Mouse (Mus musculus): ENCODE measurements around the gene Wbp11. TPM values are rescaled to one million over a fixed set of nuclear protein-coding genes. Genes with fewer than 3 reads are reported as not detected.

Gene Wbp11
- polyA plus RNA-seq, 1 experiment = 28.3 TPM

GRCm38 (mm10) chr6:136852348-136852747, 24.3 kb upstream of the Wbp11 start:
- no peaks in the 10 kb centered on the region for H3K27me3 ChIP-seq (replicated peaks; ENCODE audit: control insufficient read depth, insufficient read depth, low read length)
- no peak for TF ChIP-seq POLR2A (IDR thresholded peaks at IDR 0.05; ENCODE audit: low read depth, low read length)
- no peak for TF ChIP-seq CTCF (conservative IDR thresholded peaks at IDR 0.05; ENCODE audit: insufficient read depth, insufficient read length, low read depth, low read length)
- DNase-seq = peak; percentile 61
- H3K36me3 ChIP-seq (ENCODE audit: control insufficient read depth, insufficient read depth, low read length) = no peaks in the 10 kb centered on the region
- H3K4me1 ChIP-seq (ENCODE audit: control insufficient read depth, insufficient read depth, low read length) = peaks cover 6% of the 10 kb centered on the region
- WGBS = 31% methylated on average over 4 of the region's 4 CpGs
- no peak overlapping the region for H3K4me3 ChIP-seq (ENCODE audit: insufficient read depth, low read depth, low read length)
- H3K27ac ChIP-seq (ENCODE audit: insufficient read depth, low read depth, low read length) = peak overlapping the region; percentile 86

GRCm38 (mm10) chr6:136850267-136850666, 22.2 kb upstream of the Wbp11 start:
- Histone ChIP-seq H3K27ac (ENCODE audit: insufficient read depth, low read depth, low read length) (no peak overlapping the region), H3K36me3 (ENCODE audit: control insufficient read depth, insufficient read depth, low read length) (no peaks in the 10 kb centered on the region), H3K4me3 (ENCODE audit: insufficient read depth, low read depth, low read length) (no peak overlapping the region), H3K4me1 (ENCODE audit: control insufficient read depth, insufficient read depth, low read length) (peaks cover 6% of the 10 kb centered on the region), H3K27me3 (replicated peaks; ENCODE audit: control insufficient read depth, insufficient read depth, low read length) (no peaks in the 10 kb centered on the region)
- no peak for DNase-seq
- TF ChIP-seq CTCF (conservative IDR thresholded peaks at IDR 0.05; ENCODE audit: insufficient read depth, insufficient read length, low read depth, low read length) = no peak
- TF ChIP-seq POLR2A (IDR thresholded peaks at IDR 0.05; ENCODE audit: low read depth, low read length) = no peak
- 73% methylated on average over 6 of the region's 6 CpGs for WGBS

- no peak for DNase-seq
- Histone ChIP-seq H3K4me1 (ENCODE audit: control insufficient read depth, insufficient read depth, low read length) (peaks cover 6% of the 10 kb centered on the region), H3K27ac (ENCODE audit: insufficient read depth, low read depth, low read length) (no peak overlapping the region), H3K36me3 (ENCODE audit: control insufficient read depth, insufficient read depth, low read length) (no peaks in the 10 kb centered on the region), H3K27me3 (replicated peaks; ENCODE audit: control insufficient read depth, insufficient read depth, low read length) (no peaks in the 10 kb centered on the region), H3K4me3 (ENCODE audit: insufficient read depth, low read depth, low read length) (no peak overlapping the region)
- WGBS = 94% methylated on average over 5 of the region's 5 CpGs
- TF ChIP-seq POLR2A (IDR thresholded peaks at IDR 0.05; ENCODE audit: low read depth, low read length) = no peak
- no peak for TF ChIP-seq CTCF (conservative IDR thresholded peaks at IDR 0.05; ENCODE audit: insufficient read depth, insufficient read length, low read depth, low read length)
These were observed 20.9 kb upstream of the Wbp11 start for GRCm38 (mm10) chr6:136848971-136849370.

- Histone ChIP-seq H3K27me3 (replicated peaks; ENCODE audit: control insufficient read depth, insufficient read depth, low read length) (no peaks in the 10 kb centered on the region), H3K4me3 (ENCODE audit: insufficient read depth, low read depth, low read length) (no peak overlapping the region), H3K27ac (ENCODE audit: insufficient read depth, low read depth, low read length) (no peak overlapping the region), H3K4me1 (ENCODE audit: control insufficient read depth, insufficient read depth, low read length) (peaks cover 6% of the 10 kb centered on the region), H3K36me3 (ENCODE audit: control insufficient read depth, insufficient read depth, low read length) (no peaks in the 10 kb centered on the region)
- 99% methylated on average over 8 of the region's 8 CpGs for WGBS
- no peak for TF ChIP-seq POLR2A (IDR thresholded peaks at IDR 0.05; ENCODE audit: low read depth, low read length)
- TF ChIP-seq CTCF (conservative IDR thresholded peaks at IDR 0.05; ENCODE audit: insufficient read depth, insufficient read length, low read depth, low read length) = no peak
- DNase-seq = no peak
These were observed 20.4 kb upstream of the Wbp11 start for GRCm38 (mm10) chr6:136848399-136848798.

- no peak overlapping the region for H3K4me3 ChIP-seq (ENCODE audit: insufficient read depth, low read depth, low read length)
- peaks cover 4% of the 10 kb centered on the region for H3K4me1 ChIP-seq (ENCODE audit: control insufficient read depth, insufficient read depth, low read length)
- TF ChIP-seq POLR2A (IDR thresholded peaks at IDR 0.05; ENCODE audit: low read depth, low read length) (no peak), CTCF (conservative IDR thresholded peaks at IDR 0.05; ENCODE audit: insufficient read depth, insufficient read length, low read depth, low read length) (peak; percentile 68)
- H3K36me3 ChIP-seq (ENCODE audit: control insufficient read depth, insufficient read depth, low read length) = no peaks in the 10 kb centered on the region
- peak; percentile 63 for DNase-seq
- H3K27me3 ChIP-seq (replicated peaks; ENCODE audit: control insufficient read depth, insufficient read depth, low read length) = no peaks in the 10 kb centered on the region
- 23% methylated on average over 2 of the region's 2 CpGs for WGBS
- no peak overlapping the region for H3K27ac ChIP-seq (ENCODE audit: insufficient read depth, low read depth, low read length)
These were observed 19.8 kb upstream of the Wbp11 start for GRCm38 (mm10) chr6:136847790-136848189.

GRCm38 (mm10) chr6:136847267-136847666, 19.2 kb upstream of the Wbp11 start:
- no peak for DNase-seq
- Histone ChIP-seq H3K36me3 (ENCODE audit: control insufficient read depth, insufficient read depth, low read length) (no peaks in the 10 kb centered on the region), H3K4me3 (ENCODE audit: insufficient read depth, low read depth, low read length) (no peak overlapping the region), H3K4me1 (ENCODE audit: control insufficient read depth, insufficient read depth, low read length) (no peaks in the 10 kb centered on the region; the same call in 1 of the 2 replicates), H3K27me3 (replicated peaks; ENCODE audit: control insufficient read depth, insufficient read depth, low read length) (no peaks in the 10 kb centered on the region), H3K27ac (ENCODE audit: insufficient read depth, low read depth, low read length) (no peak overlapping the region)
- WGBS = 96% methylated on average over 3 of the region's 3 CpGs
- no peak for TF ChIP-seq POLR2A (IDR thresholded peaks at IDR 0.05; ENCODE audit: low read depth, low read length)
- TF ChIP-seq CTCF (conservative IDR thresholded peaks at IDR 0.05; ENCODE audit: insufficient read depth, insufficient read length, low read depth, low read length) = no peak

GRCm38 (mm10) chr6:136845706-136846480, 17.9 kb upstream of the Wbp11 start:
- no peak overlapping the region for H3K4me3 ChIP-seq (ENCODE audit: insufficient read depth, low read depth, low read length)
- DNase-seq = no peak
- TF ChIP-seq CTCF (conservative IDR thresholded peaks at IDR 0.05; ENCODE audit: insufficient read depth, insufficient read length, low read depth, low read length) = no peak
- no peak for TF ChIP-seq POLR2A (IDR thresholded peaks at IDR 0.05; ENCODE audit: low read depth, low read length)
- H3K27ac ChIP-seq (ENCODE audit: insufficient read depth, low read depth, low read length) = no peak overlapping the region
- H3K36me3 ChIP-seq (ENCODE audit: control insufficient read depth, insufficient read depth, low read length) = no peaks in the 10 kb centered on the region
- no peaks in the 10 kb centered on the region for H3K4me1 ChIP-seq (ENCODE audit: control insufficient read depth, insufficient read depth, low read length)
- H3K27me3 ChIP-seq (replicated peaks; ENCODE audit: control insufficient read depth, insufficient read depth, low read length) = no peaks in the 10 kb centered on the region
- WGBS = 75% methylated on average over 5 of the region's 5 CpGs

Measured in kidney, adult 2 months (tissue).